Mouse (Mus musculus): Measurements from ENCODE around the gene Vav1.

DNA sequence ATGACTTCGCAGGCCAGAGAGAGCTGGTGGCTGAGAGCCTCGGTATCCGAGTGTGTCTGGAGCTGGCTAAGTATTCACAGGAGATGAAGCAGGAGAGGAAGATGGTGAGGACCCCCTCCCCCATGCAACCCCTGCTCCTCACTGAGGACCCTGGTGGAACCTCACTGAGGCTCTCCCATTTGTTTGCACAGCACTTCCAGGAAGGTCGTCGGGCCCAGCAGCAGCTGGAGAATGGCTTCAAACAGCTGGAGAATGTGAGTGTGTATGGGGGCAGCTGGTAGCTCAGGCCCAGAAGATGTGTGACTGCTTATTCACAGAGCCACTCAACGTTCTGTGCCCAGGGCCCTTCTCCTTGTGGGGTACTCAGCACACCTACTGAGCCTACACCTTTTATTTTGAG is 25.6 kb upstream of the Vav1 start:
- TF ChIP-seq CTCF (conservative IDR thresholded peaks at IDR 0.05; ENCODE audit: insufficient read depth, insufficient read length, low read depth, low read length): no peak
- no peak for TF ChIP-seq POLR2A (IDR thresholded peaks at IDR 0.05; ENCODE audit: low read depth, low read length)
